Mouse (Mus musculus) lung, embryonic 14.5 days (tissue): ENCODE data around the gene Hid1. TPM values are rescaled to one million over a fixed set of nuclear protein-coding genes. Genes with fewer than 3 reads are reported as not detected.
A peak's percentile ranks its signal among the peaks of the same experiment; 100 is the strongest.
"Not testable (repeated sequence)": the region's sequence is repeated elsewhere in the genome, so short reads cannot be mapped to it uniquely, and the experiment has no call there.

Experiments
- ATAC-seq: fragments of 200-750 bp; cut with Nextera tagmentation; 2 replicates; pipeline ENCODE4 v1.8.0; 2017; ENCODE audit warnings: mild to moderate bottlenecking, moderate TSS enrichment, moderate library complexity; ENCODE audit not compliant: insufficient read depth
- DNase-seq: peaks from one replicate; pipeline ENCODE4 v3.0.0-alpha.2; 2015
- H3K27ac ChIP-seq: fragments of 300-500 bp; sonication (generic); 2 replicates; pipeline ENCODE4 v1.5.1; 2014; ENCODE audit warnings: low read depth, mild to moderate bottlenecking, moderate library complexity
- H3K27me3 ChIP-seq: fragments of 300-500 bp; sonication (generic); 2 replicates; pipeline ENCODE4 v1.6.1; 2014; ENCODE audit warnings: low read length, control low read depth; ENCODE audit not compliant: insufficient read depth
- H3K36me3 ChIP-seq: fragments of 300-500 bp; sonication (generic); 2 replicates; pipeline ENCODE4 v1.6.1; 2014; ENCODE audit warnings: control low read depth; ENCODE audit not compliant: insufficient read depth
- H3K4me1 ChIP-seq: fragments of 300-500 bp; sonication (generic); 2 replicates; pipeline ENCODE4 v1.6.1; 2014; ENCODE audit warnings: antibody characterized with exemption, control low read depth; ENCODE audit not compliant: insufficient read depth
- H3K4me2 ChIP-seq: fragments of 300-500 bp; sonication (generic); 2 replicates; pipeline ENCODE4 v1.6.1; 2014; ENCODE audit warnings: mild to moderate bottlenecking
- H3K4me3 ChIP-seq: fragments of 300-500 bp; sonication (generic); 2 replicates; pipeline ENCODE4 v1.5.1; 2014; ENCODE audit warnings: low read depth, low read length
- H3K9ac ChIP-seq: fragments of 300-500 bp; sonication (generic); 2 replicates; pipeline ENCODE4 v1.6.1; 2014
- H3K9me3 ChIP-seq: fragments of 300-500 bp; sonication (generic); 2 replicates; pipeline ENCODE4 v1.6.1; 2016; ENCODE audit warnings: low read depth, low read length, control low read depth
- CTCF ChIP-seq: IDR thresholded peaks from 2 replicates; pipeline ENCODE4 v1.5.1; 2016; ENCODE audit warnings: antibody characterized with exemption, low read depth
- WGBS: fragments of 180-500 bp; shearing (Covaris S2); extraction: QIAGEN DNeasy Blood & Tissue Kit; methylation state at CpG from one replicate; pipeline ENCODE4 v1.1.7; 2014; 5-methylcytosine and 5-hydroxymethylcytosine counted together
- polyA plus RNA-seq: library from polyadenylated mRNA; unstranded; fragments of >200 nt; fragmentation: Nextera tagmentation; extraction: Ambion mirVana; gene quantifications from 2 replicates; pipeline ENCODE4 v1.2.1, GENCODE M21; 2014

The Hid1 gene
- polyA plus RNA-seq, 1 experiment from 2014 or later, result 7.4 TPM

DNA sequence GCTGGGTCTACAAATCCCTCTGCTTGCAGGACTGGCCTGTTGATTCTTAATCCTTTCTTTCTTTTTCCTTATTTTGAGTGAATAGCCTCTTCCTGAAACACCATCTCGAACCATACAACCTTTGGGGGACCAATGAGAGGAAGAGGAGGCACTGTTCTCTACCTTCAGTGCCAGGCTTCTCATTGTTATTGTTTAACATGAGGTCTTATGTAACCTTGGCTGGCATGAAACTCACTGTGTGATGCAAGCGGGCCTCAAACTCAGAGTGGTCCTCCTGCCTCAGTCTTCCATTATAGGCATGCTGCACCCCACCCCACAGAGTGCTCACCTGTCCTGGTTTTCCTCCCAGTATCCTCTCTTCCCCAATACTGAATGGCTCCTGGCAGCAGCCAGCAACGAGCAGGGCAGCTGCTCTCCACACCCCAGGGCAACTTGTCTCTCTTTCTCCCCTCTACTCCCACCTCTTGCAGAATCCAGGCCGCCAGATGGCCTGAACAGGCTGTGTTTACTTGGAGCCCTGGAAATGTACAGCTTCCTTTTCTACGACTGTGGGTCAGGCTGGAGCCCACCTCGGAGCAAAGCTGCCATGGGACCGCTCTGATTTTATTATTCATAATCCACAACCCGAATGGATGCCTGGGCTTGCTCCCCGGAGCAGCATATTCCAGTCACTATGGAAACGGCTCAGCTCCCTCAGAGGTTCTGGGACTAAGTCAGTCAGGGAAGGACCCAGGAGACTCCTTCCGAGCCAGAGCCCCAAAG is 33.3 kb upstream of the Hid1 start:
- no peak for TF ChIP-seq CTCF
- H3K4me1 ChIP-seq, result peaks cover 7% of the 10 kb centered on the region
- no peaks in the 10 kb centered on the region for H3K27me3 ChIP-seq
- H3K27ac ChIP-seq, result peak overlapping the region; percentile 12; the same call in 1 of the 2 replicates
- WGBS, result 44% methylated on average over 11 of the region's 11 CpGs
- 0 out of 2 replicates have a peak, but pooled peaks cover 10% of the 10 kb centered on the region for H3K36me3 ChIP-seq
- no peaks in the 10 kb centered on the region for H3K9me3 ChIP-seq
- ATAC-seq (no peak), DNase-seq (no peak)
- H3K4me2 ChIP-seq, result no peak overlapping the region
- H3K4me3 ChIP-seq, result no peak overlapping the region
- no peak overlapping the region for H3K9ac ChIP-seq

DNA sequence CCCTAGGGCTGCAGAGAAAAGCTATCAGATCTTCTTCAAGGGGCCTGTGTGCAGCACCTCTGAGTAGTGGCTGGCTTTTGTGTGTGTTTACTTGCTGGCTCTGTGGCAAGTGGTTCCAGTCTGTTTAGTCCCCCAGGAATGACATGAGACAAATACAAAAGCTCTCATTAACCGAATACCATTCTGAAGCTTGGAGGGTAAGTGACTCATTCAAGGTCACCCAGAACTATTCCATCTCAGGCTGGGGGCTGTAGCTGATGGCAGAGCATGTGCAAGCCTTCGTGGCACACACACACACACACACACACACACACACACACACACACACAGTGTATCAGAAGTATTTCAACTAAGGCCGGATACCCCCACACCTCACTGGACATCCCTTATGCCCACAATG is 32.6 kb upstream of the Hid1 start:
- no peak overlapping the region for H3K4me2 ChIP-seq
- TF ChIP-seq CTCF, result no peak
- H3K27ac ChIP-seq, result no peak overlapping the region
- no peak overlapping the region for H3K4me3 ChIP-seq
- no peak overlapping the region for H3K9ac ChIP-seq
- DNase-seq, result no peak
- WGBS, result 61% methylated on average over 3 of the region's 3 CpGs
- peaks cover 7% of the 10 kb centered on the region for H3K4me1 ChIP-seq
- no peaks in the 10 kb centered on the region for H3K27me3 ChIP-seq
- H3K36me3 ChIP-seq, result peaks cover 13% of the 10 kb centered on the region; the same call in 1 of the 2 replicates
- no peak for ATAC-seq
- no peaks in the 10 kb centered on the region for H3K9me3 ChIP-seq

DNA sequence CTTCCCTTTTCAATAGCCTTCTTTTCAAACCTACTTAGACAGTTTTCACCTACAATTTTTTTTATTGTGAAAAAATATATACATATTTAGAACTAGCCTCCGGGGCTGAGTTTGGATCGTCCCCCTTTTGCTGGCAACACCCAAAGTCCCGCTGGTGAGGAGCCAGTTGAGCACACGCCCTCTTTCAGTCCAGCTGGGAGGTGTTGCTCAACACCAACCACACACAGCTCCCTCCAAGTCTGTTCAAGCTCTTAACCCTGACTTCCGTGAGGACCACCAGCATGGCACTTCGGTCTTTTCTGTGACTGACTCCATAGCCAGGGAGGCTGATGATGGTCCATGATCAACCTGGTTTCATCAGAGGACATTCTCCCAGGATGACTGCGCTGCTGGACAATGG is 30.5 kb upstream of the Hid1 start:
- ATAC-seq (peak; percentile 75), DNase-seq (peak; percentile 80)
- no peak overlapping the region for H3K4me3 ChIP-seq
- no peak overlapping the region for H3K4me2 ChIP-seq
- no peaks in the 10 kb centered on the region for H3K27me3 ChIP-seq
- no peak for TF ChIP-seq CTCF
- H3K27ac ChIP-seq, result no peak overlapping the region
- 46% methylated on average over 7 of the region's 7 CpGs for WGBS
- no peaks in the 10 kb centered on the region for H3K9me3 ChIP-seq
- H3K36me3 ChIP-seq, result peaks cover 34% of the 10 kb centered on the region
- H3K9ac ChIP-seq, result no peak overlapping the region
- H3K4me1 ChIP-seq, result no peaks in the 10 kb centered on the region

DNA sequence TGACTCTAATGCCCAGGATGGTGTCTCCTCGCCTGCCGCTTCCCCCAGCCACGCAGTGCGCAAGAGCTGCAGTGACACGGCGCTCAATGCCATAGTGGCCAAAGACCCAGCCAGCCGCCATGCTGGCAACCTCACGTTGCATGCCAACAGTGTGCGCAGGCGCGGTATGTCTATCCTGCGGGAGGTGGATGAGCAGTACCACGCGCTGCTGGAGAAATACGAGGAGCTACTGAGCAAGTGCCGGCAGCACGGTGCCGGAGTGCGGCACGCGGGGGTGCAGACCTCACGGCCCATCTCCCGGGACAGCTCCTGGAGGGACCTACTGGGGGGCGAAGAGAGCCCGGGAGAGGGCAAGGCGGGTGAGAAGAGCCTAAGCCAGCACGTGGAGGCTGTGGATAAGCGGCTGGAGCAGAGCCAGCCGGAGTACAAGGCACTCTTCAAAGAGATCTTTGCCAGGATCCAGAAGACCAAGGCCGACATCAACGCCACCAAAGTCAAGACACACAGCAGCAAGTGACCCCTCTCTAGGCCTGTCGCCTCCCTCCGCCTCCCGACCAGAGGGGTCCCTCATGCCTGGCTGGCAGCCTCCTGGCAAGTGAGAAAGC is 26.3 kb upstream of the Hid1 start:
- peaks cover 60% of the 10 kb centered on the region for H3K36me3 ChIP-seq
- peak overlapping the region; percentile 39 for H3K4me2 ChIP-seq
- no peak for TF ChIP-seq CTCF
- 57% methylated on average over 34 of the region's 34 CpGs for WGBS
- no peak overlapping the region for H3K27ac ChIP-seq
- DNase-seq (peak; percentile 28), ATAC-seq (no peak)
- H3K9ac ChIP-seq, result no peak overlapping the region
- H3K4me3 ChIP-seq, result no peak overlapping the region
- H3K4me1 ChIP-seq, result no peaks in the 10 kb centered on the region
- H3K9me3 ChIP-seq, result no peaks in the 10 kb centered on the region
- H3K27me3 ChIP-seq, result no peaks in the 10 kb centered on the region

DNA sequence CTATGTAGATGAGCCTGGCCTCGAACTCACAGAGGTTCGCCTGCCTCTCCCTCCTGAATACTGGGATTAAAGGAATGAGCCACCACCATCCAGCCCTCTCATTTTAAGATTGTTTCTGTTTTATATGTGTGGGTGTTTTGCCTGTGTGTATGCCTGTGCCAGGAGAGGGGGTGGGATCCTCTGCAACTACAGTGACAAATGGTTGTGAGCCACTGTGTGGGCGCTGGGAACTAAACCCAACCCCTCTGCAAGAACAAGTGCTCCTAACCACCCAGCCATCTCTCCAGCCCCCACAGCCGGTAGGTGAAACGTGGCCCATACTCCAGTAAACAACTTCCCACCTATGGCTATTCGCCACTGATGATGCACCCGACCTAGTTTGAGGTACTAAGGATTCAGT is 23.8 kb upstream of the Hid1 start:
- no peak for TF ChIP-seq CTCF
- ATAC-seq (no peak), DNase-seq (no peak)
- Histone ChIP-seq H3K36me3 (peaks cover 59% of the 10 kb centered on the region), H3K4me1 (no peaks in the 10 kb centered on the region), H3K27me3 (no peaks in the 10 kb centered on the region), H3K4me2 (no peak overlapping the region), H3K9ac (no peak overlapping the region), H3K4me3 (no peak overlapping the region), H3K9me3 (no peaks in the 10 kb centered on the region), H3K27ac (no peak overlapping the region)
- 91% methylated on average over 7 of the region's 7 CpGs for WGBS

DNA sequence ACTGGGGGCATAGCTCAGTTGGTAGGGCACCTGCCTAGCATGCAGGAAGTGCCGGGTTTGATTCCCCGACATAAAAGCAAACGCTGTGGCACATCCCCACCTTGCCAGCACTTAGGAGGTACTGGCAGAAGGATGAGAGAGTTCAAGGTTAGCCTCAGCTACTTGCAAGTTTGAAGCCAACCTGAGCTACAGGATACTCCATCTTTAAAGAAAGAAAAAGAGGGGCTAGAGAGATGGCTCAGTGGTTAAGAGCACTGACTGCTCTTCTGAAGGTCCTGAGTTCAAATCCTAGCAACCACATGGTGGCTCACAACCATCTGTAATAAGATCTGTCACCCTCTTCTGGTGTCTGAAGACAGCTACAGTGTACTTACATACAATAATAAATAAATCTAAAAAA is 19.3 kb upstream of the Hid1 start:
- Histone ChIP-seq H3K4me1 (peaks cover 15% of the 10 kb centered on the region), H3K36me3 (peaks cover 14% of the 10 kb centered on the region; the same call in 1 of the 2 replicates)
- H3K4me2 ChIP-seq, H3K9me3 ChIP-seq, H3K4me3 ChIP-seq, H3K9ac ChIP-seq, ATAC-seq, H3K27ac ChIP-seq, H3K27me3 ChIP-seq, DNase-seq: not testable (repeated sequence)
- 88% methylated on average over 3 of the region's 3 CpGs for WGBS

DNA sequence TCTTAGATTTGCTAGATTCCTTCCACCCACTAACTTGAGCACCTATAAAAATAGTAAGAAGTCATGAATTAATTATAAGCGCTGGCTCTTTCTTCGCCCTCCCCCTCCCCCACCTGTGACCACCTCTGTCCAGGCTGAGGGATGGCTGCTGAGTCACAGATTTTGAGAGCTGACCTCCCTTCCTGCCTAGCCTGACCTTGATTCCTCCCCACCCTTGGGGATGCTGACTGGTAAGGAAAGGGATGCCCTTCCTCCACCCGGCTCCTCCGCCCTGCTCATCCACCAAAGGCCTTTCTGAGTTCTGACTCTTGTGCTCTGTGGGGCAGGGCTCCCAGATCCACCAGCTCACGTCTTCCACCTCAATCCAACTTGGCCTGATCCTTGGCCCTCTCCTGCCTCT is 17.0 kb upstream of the Hid1 start:
- Histone ChIP-seq H3K4me3 (no peak overlapping the region), H3K4me2 (peak overlapping the region; percentile 85), H3K9me3 (no peaks in the 10 kb centered on the region), H3K36me3 (no peaks in the 10 kb centered on the region), H3K27ac (peak overlapping the region; percentile 71; the same call in 1 of the 2 replicates), H3K4me1 (peaks cover 15% of the 10 kb centered on the region), H3K27me3 (no peaks in the 10 kb centered on the region), H3K9ac (no peak overlapping the region)
- 71% methylated on average over 5 of the region's 5 CpGs for WGBS
- peak; percentile 21 for DNase-seq
- TF ChIP-seq CTCF, result no peak
- no peak for ATAC-seq
